Mouse (Mus musculus): ENCODE measurements at regions not wholly inside any gene's neighbourhood (a gene's known extent, or its start where the extent isn't known, plus 50 kb on each side); places are given as distances from the start of the nearest gene placed in this dataset.

DNA sequence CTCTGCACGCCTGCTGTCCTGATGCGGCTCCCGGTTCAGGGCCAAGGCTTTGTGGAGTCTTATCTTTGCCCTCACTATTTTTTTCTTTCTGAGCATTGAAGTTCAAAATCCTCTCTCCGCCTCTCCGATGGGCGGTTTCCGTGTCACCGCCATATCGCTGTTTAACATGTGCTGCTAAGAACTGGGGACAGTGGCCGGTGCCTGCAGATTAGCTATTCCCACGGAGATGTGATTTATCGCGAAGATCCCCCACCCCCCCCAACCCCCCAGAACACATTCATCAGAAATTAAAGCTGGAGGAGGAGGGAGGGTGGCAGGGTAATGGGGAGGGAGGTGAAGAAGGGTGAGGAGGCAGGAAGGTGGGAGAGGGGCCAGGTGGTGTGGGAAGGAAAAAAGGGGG is 151.2 kb upstream of the Lhx5 start:
- Histone ChIP-seq H3K4me3 (ENCODE audit: low read length) (no peak overlapping the region), H3K9me3 (ENCODE audit: low read length) (no peaks in the 10 kb centered on the region)
- ATAC-seq = no peak

DNA sequence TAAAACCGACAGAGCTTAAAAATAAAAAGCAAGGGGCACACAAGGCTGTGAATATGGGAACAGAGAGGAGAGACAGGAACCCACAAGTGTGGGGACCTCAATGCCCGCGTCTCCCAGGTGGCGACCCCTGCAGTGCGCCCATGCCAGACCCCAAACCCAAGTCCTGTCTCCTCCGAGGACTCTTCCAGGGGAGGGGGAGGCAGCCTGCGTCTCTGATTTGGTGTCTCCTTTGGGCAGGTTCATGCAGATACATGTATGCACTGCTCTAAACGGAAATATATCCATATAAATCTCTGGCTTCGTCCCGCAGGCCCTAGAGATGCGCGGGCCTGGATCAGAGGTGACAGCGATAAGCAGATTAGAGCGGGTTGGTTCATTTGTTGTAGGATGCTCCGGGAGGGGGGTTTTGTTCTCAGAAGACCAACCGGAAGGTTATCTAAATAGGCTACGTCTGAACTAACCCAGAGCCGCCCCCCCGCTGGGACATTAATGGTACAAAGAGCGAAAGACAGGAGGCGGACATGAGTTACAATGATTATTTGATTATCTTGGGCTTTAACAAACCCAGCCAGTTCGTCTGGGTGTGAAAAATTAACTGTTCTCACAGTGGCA is 150.4 kb upstream of the Lhx5 start:
- H3K27ac ChIP-seq = 0 out of 2 replicates have a peak overlapping the region, but pooled peaks have one; percentile 41
- DNase-seq (ENCODE audit: low spot score) (no peak), ATAC-seq (no peak)
- H3K9ac ChIP-seq (replicated peaks; ENCODE audit: low read length) = no peak overlapping the region
- TF ChIP-seq CTCF (IDR thresholded peaks at IDR 0.05; ENCODE audit: low read depth) = no peak
- H3K36me3 ChIP-seq (ENCODE audit: insufficient read depth, low read length) = no peaks in the 10 kb centered on the region
- peaks cover 5% of the 10 kb centered on the region for H3K27me3 ChIP-seq (ENCODE audit: insufficient read depth, low read length)
- H3K4me2 ChIP-seq (ENCODE audit: low read depth, low read length) = peak overlapping the region; percentile 13; the same call in 1 of the 2 replicates
- H3K4me1 ChIP-seq (ENCODE audit: insufficient read depth, low read length) = 0 out of 2 replicates have a peak, but pooled peaks cover 13% of the 10 kb centered on the region
- no peak overlapping the region for H3K4me3 ChIP-seq (ENCODE audit: low read length)
- no peaks in the 10 kb centered on the region for H3K9me3 ChIP-seq (ENCODE audit: low read length)
- 5% methylated on average over 22 of the region's 22 CpGs for WGBS

More for the DNA sequence above, 151.2 kb upstream of the Lhx5 start:
- Histone ChIP-seq H3K9ac (replicated peaks; ENCODE audit: low read length) (no peak overlapping the region), H3K27ac (no peak overlapping the region), H3K4me2 (ENCODE audit: low read depth, low read length) (no peak overlapping the region), H3K4me1 (ENCODE audit: insufficient read depth, low read length) (0 out of 2 replicates have a peak, but pooled peaks cover 13% of the 10 kb centered on the region), H3K36me3 (ENCODE audit: insufficient read depth, low read length) (no peaks in the 10 kb centered on the region), H3K27me3 (ENCODE audit: insufficient read depth, low read length) (peaks cover 5% of the 10 kb centered on the region)
- WGBS = 3% methylated on average over 13 of the region's 13 CpGs
- TF ChIP-seq CTCF (IDR thresholded peaks at IDR 0.05; ENCODE audit: low read depth) = no peak
- DNase-seq (ENCODE audit: low spot score) = no peak

GRCm38 (mm10) chr5:120281840-120282565 is 149.5 kb upstream of the Lhx5 start:
- WGBS = 46% methylated on average over 18 of the region's 18 CpGs
- no peak for DNase-seq (ENCODE audit: low spot score)
- Histone ChIP-seq H3K27me3 (ENCODE audit: insufficient read depth, low read length) (peaks cover 5% of the 10 kb centered on the region), H3K9me3 (ENCODE audit: low read length) (no peaks in the 10 kb centered on the region), H3K27ac (0 out of 2 replicates have a peak overlapping the region, but pooled peaks have one; percentile 7), H3K9ac (replicated peaks; ENCODE audit: low read length) (no peak overlapping the region), H3K36me3 (ENCODE audit: insufficient read depth, low read length) (no peaks in the 10 kb centered on the region), H3K4me2 (ENCODE audit: low read depth, low read length) (no peak overlapping the region), H3K4me3 (ENCODE audit: low read length) (no peak overlapping the region), H3K4me1 (ENCODE audit: insufficient read depth, low read length) (0 out of 2 replicates have a peak, but pooled peaks cover 13% of the 10 kb centered on the region)
- ATAC-seq = no peak
- TF ChIP-seq CTCF (IDR thresholded peaks at IDR 0.05; ENCODE audit: low read depth) = no peak

GRCm38 (mm10) chr5:120284625-120285024 is 146.9 kb upstream of the Lhx5 start:
- Histone ChIP-seq H3K9ac (replicated peaks; ENCODE audit: low read length) (no peak overlapping the region), H3K4me3 (ENCODE audit: low read length) (no peak overlapping the region), H3K27me3 (ENCODE audit: insufficient read depth, low read length) (peaks cover 5% of the 10 kb centered on the region), H3K36me3 (ENCODE audit: insufficient read depth, low read length) (no peaks in the 10 kb centered on the region), H3K4me2 (ENCODE audit: low read depth, low read length) (no peak overlapping the region), H3K4me1 (ENCODE audit: insufficient read depth, low read length) (peaks cover 21% of the 10 kb centered on the region), H3K27ac (no peak overlapping the region), H3K9me3 (ENCODE audit: low read length) (0 out of 2 replicates have a peak, but pooled peaks cover 2% of the 10 kb centered on the region)
- 47% methylated on average over 7 of the region's 8 CpGs for WGBS
- TF ChIP-seq CTCF (IDR thresholded peaks at IDR 0.05; ENCODE audit: low read depth) = no peak
- DNase-seq (ENCODE audit: low spot score) = no peak
- ATAC-seq = no peak

GRCm38 (mm10) chr5:120285036-120285435 is 146.5 kb upstream of the Lhx5 start:
- 0 out of 2 replicates have a peak overlapping the region, but pooled peaks have one; percentile 7 for H3K27ac ChIP-seq
- no peaks in the 10 kb centered on the region for H3K36me3 ChIP-seq (ENCODE audit: insufficient read depth, low read length)
- H3K4me2 ChIP-seq (ENCODE audit: low read depth, low read length) = no peak overlapping the region
- H3K4me1 ChIP-seq (ENCODE audit: insufficient read depth, low read length) = peaks cover 21% of the 10 kb centered on the region
- 0 out of 2 replicates have a peak, but pooled peaks cover 3% of the 10 kb centered on the region for H3K9me3 ChIP-seq (ENCODE audit: low read length)
- no peak for DNase-seq (ENCODE audit: low spot score)
- H3K9ac ChIP-seq (replicated peaks; ENCODE audit: low read length) = no peak overlapping the region
- 23% methylated on average over 9 of the region's 9 CpGs for WGBS
- H3K27me3 ChIP-seq (ENCODE audit: insufficient read depth, low read length) = peaks cover 5% of the 10 kb centered on the region
- no peak for TF ChIP-seq CTCF (IDR thresholded peaks at IDR 0.05; ENCODE audit: low read depth)
- H3K4me3 ChIP-seq (ENCODE audit: low read length) = no peak overlapping the region
- no peak for ATAC-seq

- Histone ChIP-seq H3K9me3 (ENCODE audit: low read length) (0 out of 2 replicates have a peak, but pooled peaks cover 3% of the 10 kb centered on the region), H3K4me3 (ENCODE audit: low read length) (no peak overlapping the region), H3K36me3 (ENCODE audit: insufficient read depth, low read length) (no peaks in the 10 kb centered on the region), H3K9ac (replicated peaks; ENCODE audit: low read length) (no peak overlapping the region), H3K4me1 (ENCODE audit: insufficient read depth, low read length) (peaks cover 8% of the 10 kb centered on the region), H3K27me3 (ENCODE audit: insufficient read depth, low read length) (peaks cover 5% of the 10 kb centered on the region; the same call in 1 of the 2 replicates), H3K4me2 (ENCODE audit: low read depth, low read length) (no peak overlapping the region), H3K27ac (no peak overlapping the region)
- ATAC-seq (peak; percentile 55; the same call in 1 of the 2 replicates), DNase-seq (ENCODE audit: low spot score) (peak; percentile 61)
- 46% methylated on average over 4 of the region's 4 CpGs for WGBS
- no peak for TF ChIP-seq CTCF (IDR thresholded peaks at IDR 0.05; ENCODE audit: low read depth)
Observed at GRCm38 (mm10) chr5:120286787-120287186, 144.7 kb upstream of the Lhx5 start.
